Mouse (Mus musculus) embryo, embryonic 11.5 days (tissue): ENCODE measurements around the gene Bcas3.

Experiments used
- DNase-seq: peaks from one replicate; pipeline ENCODE4 v3.0.0-alpha.2; 2012; ENCODE audit warnings: low read depth, low spot score

Gene Bcas3

DNA sequence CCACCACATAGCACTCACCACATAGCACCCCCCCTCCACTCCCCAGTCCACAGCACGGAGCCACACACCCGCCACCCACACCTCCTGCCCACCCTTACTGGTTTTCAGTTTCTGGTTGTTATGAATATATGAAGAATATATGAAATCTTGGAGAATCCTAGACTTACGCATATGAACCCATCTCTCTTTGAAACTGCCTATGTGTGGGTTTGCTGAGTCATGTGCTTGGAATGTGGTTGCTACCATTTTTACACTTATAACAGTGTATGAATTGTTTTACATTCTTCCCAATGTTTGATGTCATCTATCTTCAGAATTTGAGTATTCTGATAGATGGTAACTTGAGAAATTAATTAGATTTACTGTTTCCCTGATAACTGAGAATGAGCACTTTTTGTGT is 26.1 kb downstream of the Bcas3 start:
- no peak for DNase-seq

DNA sequence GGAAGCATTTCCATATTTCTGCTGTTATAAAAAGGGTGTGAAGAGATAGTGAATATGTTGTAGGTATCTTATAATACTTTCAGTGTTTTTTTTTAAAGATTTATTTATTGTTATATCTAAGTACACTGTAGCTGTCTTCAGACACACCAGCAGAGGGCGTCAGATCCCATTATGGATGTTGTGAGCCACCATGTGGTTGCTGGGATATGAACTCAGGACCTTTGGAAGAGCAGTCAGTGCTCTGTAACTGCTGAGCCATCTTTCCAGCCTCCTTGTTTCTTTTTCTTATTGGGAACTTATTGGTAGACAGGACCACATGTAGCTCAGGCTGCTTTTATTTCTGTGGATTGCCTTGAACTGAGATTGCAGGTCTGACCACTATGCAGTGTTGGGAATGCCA is 27.1 kb downstream of the Bcas3 start:
- no peak for DNase-seq

DNA sequence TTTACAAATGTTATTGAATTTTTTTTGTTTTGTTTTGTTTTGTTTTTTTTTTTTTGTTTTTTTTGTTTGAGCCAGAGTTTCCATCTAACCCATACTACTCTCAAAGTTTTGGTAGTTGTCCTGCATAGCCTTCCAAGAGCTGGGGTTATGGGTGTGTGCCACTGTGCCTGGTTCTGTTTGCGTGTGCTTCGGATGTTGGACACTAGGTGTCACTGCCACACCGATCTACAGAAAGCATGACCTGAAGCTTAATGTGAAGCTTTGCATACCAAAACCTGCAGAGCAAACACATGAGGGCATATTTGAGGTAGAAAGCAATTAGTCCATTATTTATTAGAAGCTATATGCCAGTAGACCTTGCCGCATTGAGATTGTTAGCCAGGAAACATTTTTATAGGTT is 29.1 kb downstream of the Bcas3 start:
- peak; percentile 68 for DNase-seq

GRCm38 (mm10) chr11:85383975-85384821 is 31.2 kb downstream of the Bcas3 start:
- DNase-seq: no peak

GRCm38 (mm10) chr11:85392179-85392863 is 39.4 kb downstream of the Bcas3 start:
- no peak for DNase-seq

GRCm38 (mm10) chr11:85392864-85393220 is 39.9 kb downstream of the Bcas3 start:
- no peak for DNase-seq

- no peak for DNase-seq
Observed at GRCm38 (mm10) chr11:85393990-85394389, 41.0 kb downstream of the Bcas3 start.

DNA sequence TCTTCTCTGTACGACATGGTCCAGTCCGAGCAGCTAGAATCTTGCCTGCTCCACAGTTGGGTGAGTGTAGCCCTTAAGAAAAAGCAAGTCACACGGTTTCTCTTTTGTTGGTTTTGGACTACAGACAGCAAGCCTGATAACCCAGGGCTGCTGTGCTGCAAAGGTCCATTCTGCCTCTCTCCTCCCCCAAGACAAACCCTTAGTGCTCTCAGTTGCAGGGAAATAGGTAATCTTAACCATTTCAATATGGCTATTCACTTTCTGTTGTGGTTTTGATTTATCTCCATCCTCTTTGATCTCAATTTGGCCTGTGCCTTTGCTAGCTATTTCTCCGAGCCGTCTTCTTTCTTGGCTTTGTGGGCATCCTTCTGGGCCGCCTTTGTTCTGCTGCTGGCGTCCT is 42.4 kb downstream of the Bcas3 start:
- no peak for DNase-seq

DNA sequence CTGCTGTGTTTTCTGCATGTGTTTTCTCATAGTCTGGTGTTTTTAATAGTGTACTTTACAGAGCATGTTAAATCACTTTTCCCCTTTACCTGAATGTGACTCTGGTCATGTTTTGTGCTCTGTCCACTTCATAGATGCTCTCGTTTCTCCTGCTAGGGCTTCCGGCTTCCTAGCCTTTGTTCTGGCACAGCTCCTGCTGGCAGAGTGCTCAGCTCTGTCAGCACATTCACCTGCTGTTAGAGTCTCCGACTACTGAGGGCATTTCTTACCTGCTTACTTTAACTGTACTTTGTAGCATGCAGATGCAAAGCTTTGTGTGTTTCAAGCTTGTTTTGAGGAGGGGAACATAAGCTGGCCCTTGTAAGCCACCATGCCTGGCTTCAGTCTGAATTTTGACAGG is 53.6 kb downstream of the Bcas3 start:
- no peak for DNase-seq

DNA sequence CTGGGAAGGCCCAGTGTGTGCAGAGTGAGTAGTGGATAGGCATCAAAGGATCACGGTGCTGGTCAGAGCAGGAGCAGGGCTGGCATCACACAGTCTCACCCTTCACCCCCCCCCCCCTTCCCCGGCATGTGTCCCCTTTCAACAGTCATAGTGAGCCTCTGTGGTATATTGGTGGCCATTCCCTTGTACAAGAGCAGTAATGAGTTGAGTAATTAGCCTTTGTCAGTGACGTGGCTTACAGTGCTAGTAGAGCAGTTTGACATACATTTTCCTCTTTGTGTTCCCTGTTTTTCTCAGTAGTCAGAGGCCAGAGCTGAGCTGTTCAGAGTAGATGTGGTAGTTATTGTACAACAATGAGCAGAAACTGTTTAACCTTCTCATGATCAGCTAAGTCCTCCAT is 54.7 kb downstream of the Bcas3 start:
- no peak for DNase-seq

DNA sequence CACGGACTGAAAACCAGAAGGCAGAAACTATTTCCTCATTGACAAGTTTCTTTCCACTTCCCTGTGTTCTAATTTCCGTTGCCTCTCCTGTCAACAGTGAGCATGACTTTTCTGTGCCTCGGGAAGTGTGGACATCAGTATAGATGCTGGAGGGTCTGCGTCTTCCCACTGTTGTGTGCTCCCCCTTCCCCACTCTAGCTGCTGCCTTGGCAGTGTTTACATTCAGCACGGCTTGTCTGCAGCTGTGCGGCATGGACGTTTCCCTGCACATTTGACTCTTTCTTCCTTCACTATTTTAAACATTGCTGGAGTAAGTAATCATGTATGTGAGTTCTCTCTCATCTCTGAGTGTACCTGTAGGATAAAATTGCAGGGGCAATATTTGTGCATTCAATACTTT is 59.4 kb downstream of the Bcas3 start:
- no peak for DNase-seq

DNA sequence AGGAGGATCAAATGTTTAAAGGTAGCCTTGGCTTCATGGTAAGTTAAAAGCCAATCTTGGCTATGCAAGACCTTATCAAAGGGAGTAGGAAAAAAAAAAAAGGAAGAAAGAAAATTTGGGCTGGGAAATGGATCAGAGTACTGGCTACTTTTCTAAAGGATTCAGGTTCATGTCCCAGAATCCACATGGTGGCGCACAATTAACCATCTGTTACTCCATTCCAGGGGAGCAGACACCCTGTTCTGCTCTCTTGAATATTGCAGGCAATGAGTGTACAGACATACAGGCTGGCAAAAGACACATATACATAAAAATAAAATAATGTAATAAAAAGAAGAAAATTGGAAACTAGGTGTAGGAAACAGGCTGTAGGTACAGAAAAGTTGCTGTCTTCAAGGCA is 61.5 kb downstream of the Bcas3 start:
- DNase-seq: no peak

DNA sequence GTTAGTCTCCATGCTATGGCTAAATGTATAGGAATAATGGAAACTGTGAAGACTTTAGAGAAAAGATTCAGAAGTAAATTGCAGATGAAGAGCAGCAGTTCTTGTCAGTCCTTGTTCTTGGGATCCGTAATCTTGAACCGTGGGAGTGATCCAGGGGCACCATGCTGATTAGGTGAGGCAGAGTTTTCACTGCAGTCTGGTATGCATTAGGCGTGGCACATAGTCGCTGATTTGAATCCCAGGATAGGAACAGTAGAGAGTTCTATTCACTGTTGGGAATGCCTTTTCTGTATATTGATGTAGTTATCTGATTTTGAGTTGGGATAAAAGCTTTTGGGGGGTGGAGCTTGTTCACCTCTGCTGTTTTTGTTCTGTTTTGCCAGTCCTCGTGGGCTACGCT is 74.4 kb downstream of the Bcas3 start:
- no peak for DNase-seq

DNA sequence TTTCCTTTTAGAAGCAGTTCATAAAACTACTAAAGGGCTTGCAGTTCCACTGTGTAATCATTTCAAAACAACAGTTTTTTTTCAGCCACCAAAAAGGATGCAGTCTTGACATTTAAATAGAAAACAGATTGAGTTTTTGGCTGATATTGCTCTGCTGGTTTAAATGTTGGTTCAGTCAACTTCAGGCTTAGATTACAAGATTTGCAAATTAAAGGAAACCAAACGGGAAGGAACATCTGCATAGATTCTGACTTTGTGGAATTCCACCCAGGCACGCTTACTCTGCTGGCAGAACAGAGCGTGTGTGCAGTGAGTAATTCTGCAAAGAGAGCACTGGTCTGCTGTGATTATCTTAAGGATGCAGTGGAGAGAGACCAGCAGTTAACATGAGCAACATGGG is 75.3 kb downstream of the Bcas3 start:
- DNase-seq: no peak

- no peak for DNase-seq
Observed at GRCm38 (mm10) chr11:85430743-85431448, 77.9 kb downstream of the Bcas3 start.

GRCm38 (mm10) chr11:85447375-85447774 is 94.4 kb downstream of the Bcas3 start:
- no peak for DNase-seq

DNA sequence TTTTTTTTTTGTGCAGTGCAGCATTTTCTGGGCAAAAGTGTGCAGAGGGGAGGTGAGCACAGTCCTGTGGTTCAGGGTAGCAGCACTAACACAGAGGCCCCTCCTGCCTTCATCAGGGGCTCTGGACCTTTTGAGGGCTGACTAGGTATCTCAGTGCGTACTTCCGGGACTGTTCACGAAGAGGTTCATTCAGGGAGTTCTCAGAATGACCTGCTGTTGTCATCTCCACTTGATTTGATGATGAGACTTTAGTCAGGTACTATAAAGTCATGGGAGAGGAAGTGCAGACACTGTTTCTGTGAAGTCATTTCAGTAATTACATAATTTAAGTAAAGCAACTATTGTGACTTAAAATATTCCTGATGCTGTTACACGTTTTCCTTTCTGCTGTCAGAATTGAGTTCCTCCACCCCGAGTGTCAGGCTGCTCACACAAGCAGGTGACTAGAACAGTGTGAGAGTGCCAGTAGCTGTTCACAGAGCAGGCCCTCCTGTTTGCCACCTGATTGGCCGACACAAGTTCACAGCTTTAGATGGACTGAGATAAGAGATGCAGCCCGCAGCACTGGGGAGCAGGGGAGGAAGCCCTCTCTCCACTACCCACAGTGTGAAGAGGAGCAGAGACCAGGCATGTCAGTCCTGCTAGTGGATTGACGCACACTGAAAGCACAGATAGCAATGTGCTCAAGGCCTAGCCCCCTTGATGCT is 100.8 kb downstream of the Bcas3 start:
- no peak for DNase-seq

DNA sequence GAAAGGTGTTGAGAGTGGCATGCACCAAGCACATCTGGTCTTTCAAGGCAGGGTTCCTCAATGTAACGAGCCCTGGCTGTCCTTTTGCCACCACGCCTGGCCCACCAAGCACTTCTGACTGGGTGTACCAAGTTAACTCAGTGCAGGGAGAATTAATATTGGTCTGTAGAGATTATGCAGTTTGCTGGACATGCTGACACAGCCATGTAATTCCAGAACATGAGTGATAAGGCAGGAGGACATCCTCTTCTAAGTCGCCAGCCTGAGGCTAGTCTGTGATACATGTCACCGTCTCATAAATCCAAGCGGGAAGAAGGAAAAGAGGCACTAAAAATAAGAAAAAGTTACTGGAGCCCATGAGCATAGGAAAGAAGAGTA is 101.3 kb downstream of the Bcas3 start:
- DNase-seq: no peak

DNA sequence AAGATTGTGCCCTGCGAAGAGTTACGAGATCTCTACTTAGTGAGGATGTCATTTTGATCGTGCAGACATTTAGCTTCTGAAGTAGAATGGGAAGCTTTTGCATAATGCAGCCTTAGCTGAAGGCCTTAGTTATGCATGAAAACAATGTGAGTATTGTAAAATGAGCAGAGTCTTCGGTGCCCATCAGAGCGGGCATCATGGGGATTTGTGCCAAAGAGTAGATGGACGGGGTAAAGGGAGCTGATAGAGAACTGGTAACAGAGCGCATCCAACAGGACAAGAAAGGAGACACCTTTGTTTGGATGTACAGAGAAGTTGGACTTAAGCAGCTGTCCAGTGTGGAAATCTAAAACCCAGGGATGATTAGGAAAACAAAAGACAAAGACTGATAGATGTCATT is 108.6 kb downstream of the Bcas3 start:
- no peak for DNase-seq

- no peak for DNase-seq
Observed at GRCm38 (mm10) chr11:85469526-85469925, 116.6 kb downstream of the Bcas3 start.

DNA sequence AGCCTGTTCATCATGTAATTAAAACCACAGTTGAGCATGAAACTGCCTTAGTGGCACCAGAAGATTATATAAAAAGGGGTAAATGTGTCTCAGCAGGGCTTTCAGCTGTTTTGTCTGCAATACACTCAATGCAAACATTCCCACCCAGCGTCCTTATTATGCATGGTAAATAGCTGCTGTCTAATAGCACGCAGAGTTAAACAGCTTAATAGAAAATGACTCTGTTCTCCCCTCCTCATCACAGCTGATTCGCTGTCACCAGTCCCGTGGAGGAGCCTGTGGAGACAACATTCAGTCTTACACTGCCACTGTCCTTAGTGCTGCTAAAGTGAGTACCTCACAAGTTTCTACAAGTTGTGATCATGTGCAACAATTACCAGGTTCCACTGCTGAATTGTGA is 117.5 kb downstream of the Bcas3 start:
- DNase-seq: no peak

DNA sequence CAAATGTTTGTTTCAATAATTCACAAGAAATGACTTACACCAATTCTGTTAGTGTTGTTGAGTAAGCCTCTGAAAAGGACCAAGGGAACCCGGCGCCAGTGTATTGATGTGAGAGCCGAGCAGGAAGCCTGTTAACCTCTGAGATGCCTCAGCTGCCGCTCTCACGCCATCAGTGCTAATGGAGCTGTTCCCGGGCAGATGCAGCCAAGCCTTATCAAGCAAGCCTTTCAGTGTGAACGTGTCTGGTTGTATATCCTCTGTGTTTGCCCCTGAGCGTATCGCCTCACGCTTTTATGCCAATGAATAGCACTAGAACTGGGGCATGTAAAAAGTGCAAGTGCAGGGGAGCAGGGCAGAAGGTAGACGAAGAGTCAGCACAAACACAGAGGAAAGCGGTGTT is 121.4 kb downstream of the Bcas3 start:
- no peak for DNase-seq
